Mouse (Mus musculus): ENCODE measurements around the gene Sostdc1.

Sostdc1 gene

GRCm38 (mm10) chr12:36360064-36360463 lies 46.1 kb downstream of the Sostdc1 start:
- in situ Hi-C loops (cut with MboI; ENCODE audit: low pct_unique_long_range_greater_than_20kb in 1 of 2, low sequenced_read_pairs in 2 of 2, unreplicated experiment in 1 of 2) = no loop called here

- in situ Hi-C loops (cut with MboI; ENCODE audit: low pct_unique_long_range_greater_than_20kb in 1 of 2, low sequenced_read_pairs in 2 of 2, unreplicated experiment in 1 of 2) = no loop called here
Measured at GRCm38 (mm10) chr12:36360693-36361092, 46.8 kb downstream of the Sostdc1 start.

- in situ Hi-C loops (cut with MboI; ENCODE audit: low pct_unique_long_range_greater_than_20kb in 1 of 2, low sequenced_read_pairs in 2 of 2, unreplicated experiment in 1 of 2) = no loop called here
Measured at GRCm38 (mm10) chr12:36364013-36364412, 50.1 kb downstream of the Sostdc1 start.

Data from mouse embryonic stem cell (cell line).